Mouse (Mus musculus) heart, postnatal 0 days (tissue): ENCODE measurements around the gene Itpr1.

ENCODE experiments used
- CTCF ChIP-seq: IDR thresholded peaks from 2 replicates; pipeline ENCODE4 v1.5.1; 2016; ENCODE audit warnings: antibody characterized with exemption, control low read depth, low read depth
- EP300 ChIP-seq: IDR thresholded peaks from 2 replicates; pipeline ENCODE4 v1.6.1; 2016; ENCODE audit warnings: antibody characterized with exemption, low read depth

GRCm38 (mm10) chr6:108276880-108277507, 64.1 kb downstream of the Itpr1 start:
- no peak for TF ChIP-seq CTCF
- TF ChIP-seq EP300: no peak
